Mouse (Mus musculus) c-Kit-positive CD71-positive TER-119-positive erythroid progenitor cells, embryonic 14.5 days (primary cell): ENCODE measurements at regions not wholly inside any gene's neighbourhood (a gene's known extent, or its start where the extent isn't known, plus 50 kb on each side); places are given as distances from the start of the nearest gene placed in this dataset.
A peak's percentile ranks its signal among the peaks of the same experiment; 100 is the strongest.
"Not testable (repeated sequence)": the region's sequence is repeated elsewhere in the genome, so short reads cannot be mapped to it uniquely, and the experiment has no call there.

Experiments
- DNase-seq: peaks from one replicate; pipeline ENCODE4 v3.0.0-alpha.2; 2013; ENCODE audit warnings: low spot score

GRCm38 (mm10) chr7:77200903-77201302 is 971.2 kb downstream of the Agbl1 start:
- not testable (repeated sequence) for DNase-seq

- DNase-seq: no peak
Measured at GRCm38 (mm10) chr7:77205604-77206003, 975.9 kb downstream of the Agbl1 start.

GRCm38 (mm10) chr7:77249391-77249790 is 1019.7 kb downstream of the Agbl1 start:
- no peak for DNase-seq

- peak; percentile 4 for DNase-seq
Measured at GRCm38 (mm10) chr7:77287657-77288056, 1058.0 kb downstream of the Agbl1 start.

GRCm38 (mm10) chr7:77294984-77295642 is 1065.4 kb downstream of the Agbl1 start:
- DNase-seq: no peak

GRCm38 (mm10) chr7:77303227-77303626 is 1073.5 kb downstream of the Agbl1 start:
- DNase-seq: no peak

GRCm38 (mm10) chr7:77303935-77304334 is 1074.2 kb downstream of the Agbl1 start:
- DNase-seq: no peak

- no peak for DNase-seq
Measured at GRCm38 (mm10) chr7:77305471-77305870, 1075.8 kb downstream of the Agbl1 start.

- DNase-seq: no peak
Measured at GRCm38 (mm10) chr7:77311661-77312060, 1082.0 kb downstream of the Agbl1 start.

- DNase-seq: no peak
Measured at GRCm38 (mm10) chr7:77325140-77325539, 1095.5 kb downstream of the Agbl1 start.

GRCm38 (mm10) chr7:77326836-77327235 is 1097.1 kb downstream of the Agbl1 start:
- DNase-seq: peak; percentile 12

GRCm38 (mm10) chr7:77327516-77327915 is 1097.8 kb downstream of the Agbl1 start:
- DNase-seq: peak; percentile 9

- no peak for DNase-seq
Measured at GRCm38 (mm10) chr7:77338630-77339029, 1108.9 kb downstream of the Agbl1 start.
